Mouse (Mus musculus): Measurements from ENCODE around the gene Mocs1.
"Not testable (repeated sequence)": the region's sequence is repeated elsewhere in the genome, so short reads cannot be mapped to it uniquely, and the experiment has no call there.

Mocs1 gene

GRCm38 (mm10) chr17:49432071-49432711 is 4.0 kb downstream of the Mocs1 start:
- DNase-seq (ENCODE audit: low read depth): no peak

- no peak for DNase-seq (ENCODE audit: low read depth)
Observed at GRCm38 (mm10) chr17:49433071-49433470, 4.9 kb downstream of the Mocs1 start.

- DNase-seq (ENCODE audit: low read depth): no peak
Observed at GRCm38 (mm10) chr17:49434236-49434635, 6.1 kb downstream of the Mocs1 start.

- DNase-seq (ENCODE audit: low read depth): no peak
Observed at GRCm38 (mm10) chr17:49435081-49435480, 6.9 kb downstream of the Mocs1 start.

- DNase-seq (ENCODE audit: low read depth): no peak
Observed at GRCm38 (mm10) chr17:49436631-49437030, 8.5 kb downstream of the Mocs1 start.

GRCm38 (mm10) chr17:49437306-49437705 is 9.1 kb downstream of the Mocs1 start:
- not testable (repeated sequence) for DNase-seq (ENCODE audit: low read depth)

- DNase-seq (ENCODE audit: low read depth): no peak
Observed at GRCm38 (mm10) chr17:49438822-49439574, 10.8 kb downstream of the Mocs1 start.

GRCm38 (mm10) chr17:49439706-49440105 is 11.5 kb downstream of the Mocs1 start:
- DNase-seq (ENCODE audit: low read depth): no peak

GRCm38 (mm10) chr17:49440331-49441130 is 12.4 kb downstream of the Mocs1 start:
- no peak for DNase-seq (ENCODE audit: low read depth)

- DNase-seq (ENCODE audit: low read depth): not testable (repeated sequence)
Observed at GRCm38 (mm10) chr17:49442841-49443240, 14.7 kb downstream of the Mocs1 start.

- DNase-seq (ENCODE audit: low read depth): no peak
Observed at GRCm38 (mm10) chr17:49448570-49449229, 20.5 kb downstream of the Mocs1 start.

GRCm38 (mm10) chr17:49449230-49449608 is 21.1 kb downstream of the Mocs1 start:
- no peak for DNase-seq (ENCODE audit: low read depth)

- no peak for DNase-seq (ENCODE audit: low read depth)
Observed at GRCm38 (mm10) chr17:49450922-49451321, 22.8 kb downstream of the Mocs1 start.

GRCm38 (mm10) chr17:49456334-49456733 is 28.2 kb downstream of the Mocs1 start:
- DNase-seq (ENCODE audit: low read depth): no peak

- no peak for DNase-seq (ENCODE audit: low read depth)
Observed at GRCm38 (mm10) chr17:49457833-49458232, 29.7 kb downstream of the Mocs1 start.

GRCm38 (mm10) chr17:49458386-49458785 is 30.2 kb downstream of the Mocs1 start:
- no peak for DNase-seq (ENCODE audit: low read depth)

- DNase-seq (ENCODE audit: low read depth): no peak
Observed at GRCm38 (mm10) chr17:49464884-49465283, 36.7 kb downstream of the Mocs1 start.

- DNase-seq (ENCODE audit: low read depth): peak; percentile 24
Observed at GRCm38 (mm10) chr17:49468223-49468622, 40.1 kb downstream of the Mocs1 start.

GRCm38 (mm10) chr17:49472626-49473025 is 44.5 kb downstream of the Mocs1 start:
- no peak for DNase-seq (ENCODE audit: low read depth)

GRCm38 (mm10) chr17:49474051-49474450 is 45.9 kb downstream of the Mocs1 start:
- no peak for DNase-seq (ENCODE audit: low read depth)

GRCm38 (mm10) chr17:49475174-49475573 is 47.0 kb downstream of the Mocs1 start:
- DNase-seq (ENCODE audit: low read depth): no peak

- DNase-seq (ENCODE audit: low read depth): no peak
Observed at GRCm38 (mm10) chr17:49477370-49477769, 49.2 kb downstream of the Mocs1 start.

Data from naive thymus-derived CD4-positive, alpha-beta T cell, adult 2 months (primary cell).